Mouse (Mus musculus) limb, embryonic 12.5 days (tissue): ENCODE measurements around the gene Ctnna2. TPM values are rescaled to one million over a fixed set of nuclear protein-coding genes. Genes with fewer than 3 reads are reported as not detected.

Source experiments
- ATAC-seq: fragments of 200-750 bp; cut with Nextera tagmentation; 2 replicates; pipeline ENCODE4 v1.8.0; 2017; ENCODE audit warnings: low read depth, moderate TSS enrichment; ENCODE audit not compliant: insufficient number of reproducible peaks, insufficient read depth, low FRiP score, low TSS enrichment
- H3K27ac ChIP-seq: fragments of 300-500 bp; sonication (generic); 2 replicates; pipeline ENCODE4 v1.5.1; 2016; ENCODE audit warnings: mild to moderate bottlenecking, moderate library complexity
- H3K27me3 ChIP-seq: fragments of 300-500 bp; sonication (generic); 2 replicates; pipeline ENCODE4 v1.6.1; 2016; ENCODE audit warnings: mild to moderate bottlenecking, moderate library complexity
- H3K36me3 ChIP-seq: fragments of 300-500 bp; sonication (generic); 2 replicates; pipeline ENCODE4 v1.6.1; 2016; ENCODE audit warnings: mild to moderate bottlenecking, moderate library complexity
- H3K4me1 ChIP-seq: fragments of 300-500 bp; sonication (generic); replicated peaks from 2 replicates; pipeline ENCODE4 v1.6.1; 2016
- H3K4me2 ChIP-seq: fragments of 300-500 bp; sonication (generic); 2 replicates; pipeline ENCODE4 v1.6.1; 2016; ENCODE audit warnings: mild to moderate bottlenecking, moderate library complexity
- H3K4me3 ChIP-seq: fragments of 300-500 bp; sonication (generic); replicated peaks from 2 replicates; pipeline ENCODE4 v1.5.1; 2016; ENCODE audit warnings: mild to moderate bottlenecking
- H3K9ac ChIP-seq: fragments of 300-500 bp; sonication (generic); replicated peaks from 2 replicates; pipeline ENCODE4 v1.6.1; 2016; ENCODE audit warnings: mild to moderate bottlenecking, moderate library complexity
- H3K9me3 ChIP-seq: fragments of 300-500 bp; sonication (generic); 2 replicates; pipeline ENCODE4 v1.6.1; 2016; ENCODE audit warnings: mild to moderate bottlenecking, moderate library complexity
- WGBS: fragments of 180-500 bp; shearing (Covaris S2); methylation state at CpG from one replicate; pipeline ENCODE4 v1.1.7; 2016; 5-methylcytosine and 5-hydroxymethylcytosine counted together
- polyA plus RNA-seq: library from polyadenylated mRNA; unstranded; fragments of >200 nt; fragmentation: Nextera tagmentation; extraction: Ambion mirVana; gene quantifications from 2 replicates; pipeline ENCODE4 v1.2.1, GENCODE M21; 2016

Ctnna2 gene
- polyA plus RNA-seq: 2.0 and 2.6 TPM in 2 replicates

DNA sequence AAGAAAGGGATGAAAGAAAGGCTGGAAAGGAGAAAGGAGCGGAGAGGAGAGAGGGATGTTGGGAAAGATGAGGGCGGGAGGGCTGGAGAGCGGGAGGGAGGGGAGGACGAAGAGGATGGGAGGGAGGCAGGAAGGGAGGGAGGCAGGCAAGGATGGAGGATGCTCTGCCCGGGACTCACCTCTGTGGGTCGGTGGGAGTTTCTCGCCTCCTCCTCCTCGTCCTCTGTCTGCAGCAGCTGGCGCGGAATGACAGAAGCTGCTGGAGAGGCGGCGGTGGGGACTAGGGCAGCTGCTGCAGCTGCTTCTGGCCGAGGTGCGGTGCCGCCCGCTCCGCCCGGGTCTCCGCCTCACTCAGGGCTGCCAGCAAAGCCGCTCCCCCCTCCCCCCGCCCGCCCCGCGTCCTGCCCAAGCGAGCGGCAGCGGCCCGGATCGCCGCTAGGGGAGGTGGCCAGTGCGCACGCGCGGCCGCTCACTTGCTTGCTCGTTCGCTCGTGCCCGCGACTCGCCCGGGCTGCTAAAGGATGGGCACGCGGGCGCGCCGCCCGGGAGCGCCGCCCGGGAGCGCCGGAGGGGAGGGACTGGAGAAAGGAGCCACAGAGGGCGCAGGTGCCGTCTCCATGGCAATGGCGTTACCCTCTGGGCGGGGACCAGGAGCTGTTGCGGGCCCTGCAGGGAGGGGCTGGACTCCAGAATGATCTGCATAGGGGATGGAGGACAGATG, at the start of gene Ctnna2:
TSS of gene Ctnna2 (minus strand) at position 459 of the 721 bp plus-strand sequence.
- under 1% methylated on average over 53 of the region's 58 CpGs for whole genome bisulfite sequencing
- Histone ChIP-seq H3K4me1 (peaks cover 6% of the 10 kb centered on the region; the same call in 1 of the 2 replicates), H3K27ac (no peak within 1 kb of the TSS), H3K9me3 (no peaks in the 10 kb centered on the region), H3K4me3 (peak within 1 kb of the TSS; percentile 57), H3K4me2 (peak within 1 kb of the TSS; percentile 91), H3K36me3 (no peaks in the 10 kb centered on the region), H3K9ac (peak within 1 kb of the TSS; percentile 58), H3K27me3 (peaks cover 10% of the 10 kb centered on the region; the same call in 1 of the 2 replicates)
- ATAC-seq: peak; percentile 96

DNA sequence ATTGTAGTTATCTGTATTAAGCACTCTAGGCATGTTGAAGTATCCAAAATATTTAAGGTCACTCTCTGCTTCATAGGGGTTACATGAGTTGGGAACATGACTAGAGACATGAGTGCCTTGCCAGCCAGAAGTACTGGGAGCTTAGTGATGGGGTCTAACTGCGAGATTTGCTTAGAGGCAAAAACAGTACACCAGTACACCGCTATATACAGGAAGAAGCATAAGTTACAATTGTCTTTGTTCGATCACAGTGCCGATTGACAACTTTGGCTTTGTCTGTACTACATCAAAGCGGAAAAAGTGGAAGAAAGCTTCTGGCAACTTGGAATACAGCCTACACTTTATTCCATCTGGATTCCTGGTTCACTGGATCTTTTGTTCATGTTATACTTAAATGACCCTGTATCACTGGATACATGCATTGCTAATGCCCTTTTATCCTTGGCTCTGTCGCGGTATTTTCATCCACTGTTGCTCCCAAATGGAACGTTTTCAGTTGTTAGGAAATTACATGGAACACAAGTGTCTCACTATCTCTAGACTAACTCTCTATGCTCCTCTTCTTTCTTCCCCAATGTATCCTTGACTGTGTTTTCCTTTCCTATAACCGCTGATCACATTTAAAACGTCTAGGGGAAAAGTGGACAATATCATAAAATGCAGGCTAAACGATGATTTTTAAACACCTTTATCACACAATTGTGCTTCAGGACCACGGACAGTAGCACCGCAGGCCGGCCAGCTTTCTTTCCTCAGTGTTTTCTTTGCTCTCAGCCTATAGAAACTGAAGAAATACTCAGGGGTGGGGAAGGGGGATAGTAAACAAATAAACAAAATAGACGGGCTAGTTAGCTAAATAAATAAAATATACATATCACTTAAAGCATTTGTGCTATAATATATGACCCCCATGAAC, 896 bp upstream of the Ctnna2 start:
- peak; percentile 1; the same call in 1 of the 2 replicates for ATAC-seq
- peaks cover 10% of the 10 kb centered on the region; the same call in 1 of the 2 replicates for H3K27me3 ChIP-seq
- 13% methylated on average over 15 of the region's 15 CpGs for WGBS
- no peak overlapping the region; the same call in 1 of the 2 replicates for H3K4me3 ChIP-seq
- H3K27ac ChIP-seq: no peak overlapping the region
- H3K4me1 ChIP-seq: peaks cover 6% of the 10 kb centered on the region; the same call in 1 of the 2 replicates
- no peaks in the 10 kb centered on the region for H3K9me3 ChIP-seq
- H3K9ac ChIP-seq: no peak overlapping the region
- H3K36me3 ChIP-seq: no peaks in the 10 kb centered on the region
- peak overlapping the region; percentile 91 for H3K4me2 ChIP-seq

DNA sequence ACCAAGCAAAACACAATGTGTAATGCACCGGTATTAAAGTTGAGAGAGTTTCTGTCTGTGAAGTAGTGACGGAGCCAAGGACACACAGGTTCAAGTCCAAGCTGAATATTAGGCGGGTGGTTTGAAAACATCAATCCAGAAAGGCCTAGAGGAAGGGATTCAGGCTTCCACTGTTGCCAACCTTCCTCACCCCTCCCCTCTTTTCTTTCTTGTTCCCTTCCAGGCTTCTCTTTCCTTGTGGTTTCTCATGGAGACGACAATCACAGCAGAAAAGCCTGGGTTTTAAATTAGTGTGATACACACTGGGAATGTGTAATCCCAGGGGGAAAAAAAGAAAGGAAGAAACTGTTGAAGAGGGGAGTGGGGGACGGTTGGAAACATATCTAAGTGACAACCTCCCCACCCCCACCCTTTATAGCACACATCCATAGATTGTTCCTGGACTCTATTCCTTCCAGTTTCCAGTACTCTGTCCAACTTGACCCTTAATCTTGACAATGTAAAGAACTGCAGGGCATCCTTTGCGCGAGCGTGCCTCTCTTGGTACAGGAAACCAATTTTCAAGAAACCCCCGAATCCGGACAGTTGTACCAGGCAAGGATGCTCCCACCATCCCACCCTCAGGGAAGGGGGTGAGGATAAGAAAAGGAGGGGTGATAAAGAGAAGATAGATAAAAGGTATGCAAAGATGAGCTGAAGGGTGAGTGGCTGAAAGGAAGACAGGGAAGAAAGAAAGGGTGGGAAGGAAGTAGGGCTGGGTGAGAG, 841 bp downstream of the Ctnna2 start:
- peak overlapping the region; percentile 57 for H3K4me3 ChIP-seq
- peaks cover 6% of the 10 kb centered on the region; the same call in 1 of the 2 replicates for H3K4me1 ChIP-seq
- peaks cover 10% of the 10 kb centered on the region; the same call in 1 of the 2 replicates for H3K27me3 ChIP-seq
- WGBS: 23% methylated on average over 10 of the region's 10 CpGs
- no peak for ATAC-seq
- no peaks in the 10 kb centered on the region for H3K9me3 ChIP-seq
- H3K36me3 ChIP-seq: no peaks in the 10 kb centered on the region
- H3K4me2 ChIP-seq: peak overlapping the region; percentile 91
- H3K27ac ChIP-seq: no peak overlapping the region
- peak overlapping the region; percentile 58 for H3K9ac ChIP-seq

DNA sequence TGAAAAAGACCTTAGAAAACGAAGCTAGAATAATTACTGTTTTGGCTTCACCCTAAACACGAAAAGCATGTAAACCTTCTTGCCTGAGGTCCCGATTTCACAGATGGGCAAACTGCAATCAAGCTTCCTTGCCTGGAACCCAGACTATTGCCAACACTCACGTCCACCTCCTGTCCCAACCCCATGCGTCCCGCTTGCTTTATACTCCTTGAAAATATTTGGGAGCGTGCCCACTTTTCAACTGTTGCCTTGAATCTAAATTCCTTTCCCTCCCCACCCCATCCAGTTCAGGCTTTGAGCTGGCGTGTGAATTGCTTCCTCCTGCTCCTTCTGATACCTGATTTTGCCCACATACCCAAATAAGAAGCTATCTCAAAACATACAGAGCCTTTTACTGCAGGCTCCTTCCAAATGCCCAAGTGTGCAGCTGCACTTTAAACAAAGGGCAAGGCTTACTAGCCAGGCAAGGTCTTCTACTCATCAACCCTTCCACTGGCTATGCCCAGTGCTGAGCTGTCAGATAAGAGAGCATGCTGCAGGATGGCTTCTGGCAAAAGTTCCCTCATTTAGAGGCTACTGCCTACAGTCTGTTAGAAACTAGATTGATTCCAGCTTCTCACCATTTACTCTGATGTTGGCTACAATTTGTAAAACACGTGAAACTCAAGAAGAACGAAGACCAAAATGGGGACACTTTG, 8.8 kb downstream of the Ctnna2 start:
- ATAC-seq: no peak
- Histone ChIP-seq H3K4me3 (no peak overlapping the region), H3K4me2 (no peak overlapping the region), H3K36me3 (no peaks in the 10 kb centered on the region), H3K27me3 (no peaks in the 10 kb centered on the region), H3K9me3 (no peaks in the 10 kb centered on the region), H3K4me1 (no peaks in the 10 kb centered on the region), H3K27ac (no peak overlapping the region), H3K9ac (no peak overlapping the region)
- 79% methylated on average over 10 of the region's 10 CpGs for WGBS

DNA sequence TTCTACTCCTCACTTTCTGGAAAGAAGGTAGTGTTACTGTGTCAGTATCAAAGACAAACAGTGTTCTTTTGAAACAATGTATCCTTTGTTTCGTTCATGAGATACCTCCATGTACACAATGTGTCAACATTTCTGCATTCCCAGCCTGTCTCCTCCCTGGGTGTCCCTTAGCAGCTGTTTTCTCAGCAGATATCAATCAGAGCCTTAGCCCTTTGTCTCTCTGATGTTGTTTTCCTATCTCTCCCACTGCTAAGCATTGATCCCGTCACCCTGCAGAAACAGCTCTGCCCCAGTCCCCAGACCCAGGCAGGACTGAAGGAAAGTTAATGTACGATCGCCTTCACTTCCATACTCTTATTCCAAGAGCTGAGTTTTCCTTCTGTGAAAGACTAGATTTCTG, 9.7 kb downstream of the Ctnna2 start:
- Histone ChIP-seq H3K4me1 (no peaks in the 10 kb centered on the region), H3K4me2 (no peak overlapping the region), H3K27ac (no peak overlapping the region), H3K4me3 (no peak overlapping the region), H3K27me3 (no peaks in the 10 kb centered on the region), H3K36me3 (no peaks in the 10 kb centered on the region), H3K9ac (no peak overlapping the region), H3K9me3 (no peaks in the 10 kb centered on the region)
- no peak for ATAC-seq
- WGBS: 70% methylated on average over 4 of the region's 4 CpGs

DNA sequence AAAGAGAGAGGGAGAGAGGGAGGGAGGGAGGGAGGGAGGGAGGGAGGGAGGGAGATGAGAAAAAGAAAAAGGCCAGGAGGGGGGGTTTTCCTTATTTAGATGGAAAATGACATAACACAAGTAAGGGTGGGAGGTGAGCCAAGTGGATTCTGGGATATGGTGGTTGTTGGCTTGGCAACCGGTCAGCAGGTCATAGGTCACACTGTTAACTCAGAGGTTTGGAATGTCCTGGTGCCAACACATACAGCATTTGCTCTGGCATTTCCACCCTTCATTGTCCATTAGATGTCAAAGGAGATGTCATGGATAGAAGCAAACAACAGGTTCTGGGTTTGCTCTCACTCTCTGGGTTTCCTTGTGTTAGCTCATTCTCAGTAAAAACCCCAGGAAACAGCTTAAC, 17.5 kb downstream of the Ctnna2 start:
- WGBS: 84% methylated on average over 1 of the region's 1 CpGs
- ATAC-seq: no peak
- Histone ChIP-seq H3K4me2 (no peak overlapping the region), H3K4me1 (no peaks in the 10 kb centered on the region), H3K9me3 (no peaks in the 10 kb centered on the region), H3K4me3 (no peak overlapping the region), H3K9ac (no peak overlapping the region), H3K27ac (no peak overlapping the region), H3K36me3 (no peaks in the 10 kb centered on the region), H3K27me3 (no peaks in the 10 kb centered on the region)

DNA sequence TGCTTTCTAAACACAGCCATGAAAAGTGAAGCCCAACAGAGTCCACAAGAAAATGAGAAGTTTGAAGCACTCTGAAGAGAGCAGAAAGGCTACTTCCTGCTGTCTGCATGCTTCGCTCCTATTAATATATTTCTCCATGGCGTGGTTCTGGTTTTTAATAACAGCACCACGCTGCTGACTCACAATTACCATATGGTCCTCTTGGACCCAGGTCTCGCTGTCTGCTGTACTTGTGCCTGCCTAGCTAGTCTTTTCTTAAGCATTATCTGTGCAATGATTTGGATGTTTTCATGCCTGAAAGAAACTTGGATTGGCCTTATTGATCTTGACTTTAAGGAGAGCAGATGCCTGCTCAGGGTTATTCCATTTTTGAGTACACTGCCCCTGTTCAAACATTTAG, 28.2 kb downstream of the Ctnna2 start:
- Histone ChIP-seq H3K36me3 (no peaks in the 10 kb centered on the region), H3K4me3 (no peak overlapping the region), H3K27me3 (no peaks in the 10 kb centered on the region), H3K27ac (no peak overlapping the region), H3K9ac (no peak overlapping the region), H3K4me1 (no peaks in the 10 kb centered on the region), H3K4me2 (no peak overlapping the region), H3K9me3 (no peaks in the 10 kb centered on the region)
- ATAC-seq: no peak
- 90% methylated on average over 4 of the region's 4 CpGs for WGBS

DNA sequence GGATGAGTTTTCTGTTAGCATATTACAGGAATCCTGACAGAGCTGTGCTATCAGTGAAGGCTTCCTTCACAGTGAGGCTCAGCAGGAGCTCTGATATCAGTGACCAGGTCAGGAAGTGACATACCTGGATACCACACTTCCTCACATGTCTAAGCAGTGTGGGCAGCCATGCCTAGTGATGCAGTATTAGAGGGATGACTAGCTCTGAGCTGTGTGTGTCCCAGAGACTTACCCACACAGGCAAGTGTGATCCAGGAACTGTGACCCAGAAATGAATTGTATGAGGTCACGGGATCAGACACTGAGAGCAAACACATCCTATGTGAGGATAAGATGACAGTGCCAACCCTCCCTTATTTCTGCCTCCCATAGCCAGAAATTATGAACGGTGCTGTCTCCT, 28.8 kb downstream of the Ctnna2 start:
- Histone ChIP-seq H3K9ac (no peak overlapping the region), H3K9me3 (no peaks in the 10 kb centered on the region), H3K27ac (no peak overlapping the region), H3K4me2 (no peak overlapping the region), H3K27me3 (no peaks in the 10 kb centered on the region), H3K4me1 (no peaks in the 10 kb centered on the region), H3K36me3 (no peaks in the 10 kb centered on the region), H3K4me3 (no peak overlapping the region)
- 92% methylated on average over 2 of the region's 2 CpGs for WGBS
- no peak for ATAC-seq

DNA sequence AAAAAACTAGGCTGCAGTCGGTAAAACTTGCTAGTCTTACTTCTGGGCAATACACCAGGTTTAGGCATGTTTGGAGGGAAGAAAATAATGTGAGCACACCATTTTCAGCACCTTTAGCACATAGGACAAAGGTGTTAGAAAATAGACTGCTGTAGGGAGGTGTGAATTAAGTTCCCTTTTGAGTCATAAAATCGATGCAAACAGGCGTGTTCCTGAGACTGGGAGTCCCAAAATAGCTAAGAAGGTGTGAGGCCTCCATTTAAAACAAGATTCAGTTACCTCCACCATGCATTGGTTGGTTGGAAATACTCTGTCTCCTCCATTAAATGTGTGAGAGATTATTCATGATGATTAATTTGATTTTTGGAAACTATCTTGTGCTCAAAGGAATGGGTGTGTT, 50.1 kb downstream of the Ctnna2 start:
- H3K27me3 ChIP-seq: no peaks in the 10 kb centered on the region
- no peaks in the 10 kb centered on the region for H3K9me3 ChIP-seq
- 73% methylated on average over 3 of the region's 3 CpGs for WGBS
- H3K27ac ChIP-seq: no peak overlapping the region
- H3K9ac ChIP-seq: no peak overlapping the region
- no peak overlapping the region for H3K4me2 ChIP-seq
- ATAC-seq: no peak
- H3K4me3 ChIP-seq: no peak overlapping the region
- no peaks in the 10 kb centered on the region for H3K36me3 ChIP-seq
- no peaks in the 10 kb centered on the region for H3K4me1 ChIP-seq

DNA sequence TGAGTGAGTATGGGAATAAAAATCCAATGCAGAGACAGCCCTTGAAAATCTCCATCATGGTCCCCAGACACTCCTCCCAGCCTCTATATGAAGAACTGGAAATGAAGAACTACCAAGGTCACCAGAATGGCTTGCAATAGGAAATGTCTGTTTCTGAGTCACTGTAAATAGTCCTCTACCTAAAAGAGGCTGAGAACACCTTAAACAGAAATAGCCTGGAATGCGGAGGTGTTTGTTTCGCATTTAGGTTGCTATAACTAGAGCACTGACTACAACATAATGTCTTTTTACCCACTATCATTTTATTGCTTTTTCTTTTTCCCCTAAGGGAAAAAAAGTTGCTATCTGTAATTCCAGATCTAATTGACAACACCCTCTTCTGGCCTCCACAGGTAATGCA, 106.3 kb downstream of the Ctnna2 start:
- Histone ChIP-seq H3K4me2 (no peak overlapping the region), H3K27me3 (no peaks in the 10 kb centered on the region), H3K36me3 (no peaks in the 10 kb centered on the region), H3K9ac (no peak overlapping the region), H3K4me3 (no peak overlapping the region), H3K9me3 (no peaks in the 10 kb centered on the region), H3K27ac (no peak overlapping the region), H3K4me1 (no peaks in the 10 kb centered on the region)
- no peak for ATAC-seq
- WGBS: 97% methylated on average over 2 of the region's 2 CpGs
